Mouse (Mus musculus) mesoderm, embryonic 11.5 days (tissue): ENCODE results near the gene Slc38a2.
A peak's percentile ranks its signal among the peaks of the same experiment; 100 is the strongest.

Experiments
- DNase-seq: peaks from one replicate; pipeline ENCODE4 v3.0.0-alpha.2; 2012; ENCODE audit warnings: low read depth, low spot score

Slc38a2 gene

GRCm38 (mm10) chr15:96720146-96720545 lies 20.6 kb upstream of the Slc38a2 start:
- DNase-seq = no peak

- DNase-seq = no peak
These were observed 18.9 kb upstream of the Slc38a2 start for GRCm38 (mm10) chr15:96718466-96718865.

- no peak for DNase-seq
These were observed 17.7 kb upstream of the Slc38a2 start for GRCm38 (mm10) chr15:96717181-96717580.

DNA sequence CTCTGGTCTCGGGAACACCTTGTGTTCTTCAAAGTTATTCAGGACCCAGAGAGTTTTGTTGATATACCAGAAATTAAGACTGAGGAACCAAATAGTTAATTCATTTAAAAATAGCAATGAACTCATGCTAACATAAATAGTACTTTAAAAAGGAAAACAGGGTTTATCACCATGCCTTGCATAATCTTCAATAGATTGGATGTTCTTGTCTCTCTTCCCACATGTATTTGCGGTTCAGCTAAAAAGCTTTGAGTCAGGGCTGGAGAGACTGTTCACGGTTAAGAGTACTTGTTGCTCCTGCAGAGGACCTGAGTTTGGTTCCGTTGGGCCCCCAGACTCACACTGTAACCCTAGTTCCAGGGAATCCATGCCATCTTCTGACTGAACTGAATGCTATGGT lies 16.8 kb upstream of the Slc38a2 start:
- no peak for DNase-seq

GRCm38 (mm10) chr15:96715692-96716080 lies 16.2 kb upstream of the Slc38a2 start:
- DNase-seq = no peak

GRCm38 (mm10) chr15:96715079-96715691 lies 15.7 kb upstream of the Slc38a2 start:
- DNase-seq = no peak

DNA sequence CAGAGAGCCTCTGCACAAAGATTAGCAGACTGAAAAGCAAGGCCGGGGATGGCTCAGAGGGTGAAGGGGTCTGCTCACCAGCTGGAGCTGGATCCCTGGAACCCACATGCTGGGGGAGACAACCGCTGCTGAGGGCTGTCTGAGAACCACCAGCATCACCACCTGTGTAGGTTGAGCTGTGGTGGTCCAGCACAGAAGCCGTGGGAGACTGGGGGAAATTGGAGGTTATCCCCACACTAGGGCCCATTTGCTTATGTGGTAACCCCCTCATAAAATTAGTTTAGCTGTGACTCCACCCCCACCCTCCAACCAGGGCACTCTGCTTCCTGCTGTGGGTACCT lies 15.1 kb upstream of the Slc38a2 start:
- DNase-seq = no peak

DNA sequence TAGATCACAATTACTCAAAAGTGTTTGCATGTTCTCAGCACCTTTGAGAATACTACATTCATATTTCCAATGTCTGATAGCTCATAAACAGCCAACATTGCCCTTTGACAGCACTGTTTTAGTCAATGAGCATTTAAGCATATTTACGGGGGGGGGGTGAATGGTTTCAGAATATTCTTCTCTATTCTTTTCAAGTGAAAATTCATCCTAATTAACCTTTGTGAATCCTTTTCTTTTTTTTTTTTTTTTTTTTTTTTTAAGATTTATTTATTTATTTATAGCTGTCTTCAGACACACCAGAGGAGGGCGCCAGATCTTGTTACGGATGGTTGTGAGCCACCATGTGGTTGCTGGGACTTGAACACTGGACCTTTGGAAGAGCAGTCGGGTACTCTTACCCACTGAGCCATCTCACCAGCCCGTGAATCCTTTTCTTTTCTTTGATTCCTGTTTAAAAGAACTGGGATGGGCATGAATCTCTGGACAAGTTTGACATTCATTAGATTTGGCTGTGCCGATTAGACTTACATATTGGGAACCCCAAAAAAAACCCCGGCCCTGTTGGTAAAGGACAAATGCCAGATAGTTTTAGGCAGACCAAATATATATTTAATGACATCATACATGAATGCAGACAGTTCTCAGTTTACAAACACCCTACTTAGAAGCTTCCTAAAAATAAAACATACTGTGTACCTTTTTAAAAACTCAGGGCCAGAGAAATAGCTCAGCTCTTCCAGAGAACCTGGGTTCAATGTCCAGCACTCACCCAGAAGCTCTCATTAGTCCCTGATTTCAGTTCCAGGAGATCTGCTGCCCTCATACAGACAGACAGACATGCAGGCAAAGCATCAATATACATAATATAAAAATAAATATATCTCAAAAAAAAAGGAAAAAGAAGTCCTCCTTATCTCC lies 14.5 kb upstream of the Slc38a2 start:
- no peak for DNase-seq

DNA sequence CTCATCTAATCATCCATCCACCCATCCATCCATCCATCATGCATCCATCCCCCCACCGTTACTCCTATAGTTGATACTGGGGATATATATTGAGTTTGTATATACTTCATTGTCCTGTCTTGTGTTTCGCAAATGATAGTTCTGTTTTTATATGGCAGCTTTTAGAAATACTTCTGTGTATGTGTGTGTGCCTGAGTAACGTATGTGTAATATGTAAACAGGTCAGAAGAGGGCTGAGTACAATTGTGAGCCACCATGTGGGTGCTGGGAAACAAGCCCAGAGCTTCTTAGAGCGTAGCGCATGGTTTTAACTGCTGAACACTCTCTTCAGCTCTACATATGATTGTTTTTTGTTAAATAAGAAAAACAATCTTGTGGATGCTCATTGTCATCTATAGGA lies 12.8 kb upstream of the Slc38a2 start:
- DNase-seq = no peak

DNA sequence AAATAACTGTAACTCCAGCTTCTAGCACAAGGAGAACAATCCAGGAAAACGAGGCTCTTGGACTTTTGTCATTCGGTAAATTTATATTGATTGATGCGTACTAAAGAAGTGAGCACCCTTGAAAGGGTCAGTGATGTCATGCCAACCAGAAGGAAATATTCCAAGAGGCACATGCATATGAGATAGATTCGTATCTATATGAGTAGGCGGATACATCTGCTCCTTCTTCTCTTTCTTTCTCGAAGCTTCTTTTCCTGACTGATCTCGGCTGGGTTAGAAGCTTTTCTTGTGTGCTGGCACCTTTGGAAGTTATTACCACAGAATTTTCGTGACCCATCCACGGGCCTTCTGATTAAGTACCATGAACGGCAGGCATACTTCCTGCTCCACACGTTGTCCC lies 12.1 kb upstream of the Slc38a2 start:
- DNase-seq = no peak

DNA sequence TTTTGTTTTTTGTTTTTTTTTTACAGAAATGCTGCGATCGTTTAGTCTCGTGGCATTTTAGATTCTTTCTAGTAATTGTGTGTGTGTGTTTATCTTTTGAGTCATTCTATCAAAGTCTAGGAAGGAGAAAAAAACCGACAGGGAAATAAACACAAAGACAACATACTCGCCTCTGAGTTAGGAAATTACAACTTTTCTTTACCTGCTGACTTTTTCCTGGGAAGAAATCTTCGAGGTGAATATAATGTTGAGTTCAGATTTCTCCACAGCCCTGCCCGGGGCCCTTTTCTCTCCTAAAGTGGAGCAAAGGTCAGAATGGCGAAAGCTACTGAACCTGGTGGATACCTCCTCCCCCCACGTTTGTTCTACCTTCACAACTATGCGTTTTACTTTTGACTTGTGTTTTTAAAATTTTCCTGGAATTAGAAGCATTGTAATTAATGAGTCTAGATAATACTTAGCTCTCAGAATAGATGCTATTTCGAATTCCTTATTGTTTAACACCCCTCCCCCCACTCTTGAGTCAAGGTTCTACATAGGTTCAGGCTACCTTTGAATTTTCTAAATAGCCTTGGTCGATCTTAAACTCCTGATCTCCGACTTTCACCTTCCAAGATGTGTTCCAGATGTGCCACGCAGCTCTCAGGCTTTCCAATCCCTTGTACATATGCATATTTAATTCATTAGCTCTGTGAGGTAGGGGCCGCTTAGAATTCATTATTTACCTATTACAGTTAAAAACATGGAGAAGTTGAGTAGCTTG lies 11.0 kb upstream of the Slc38a2 start:
- DNase-seq = no peak

DNA sequence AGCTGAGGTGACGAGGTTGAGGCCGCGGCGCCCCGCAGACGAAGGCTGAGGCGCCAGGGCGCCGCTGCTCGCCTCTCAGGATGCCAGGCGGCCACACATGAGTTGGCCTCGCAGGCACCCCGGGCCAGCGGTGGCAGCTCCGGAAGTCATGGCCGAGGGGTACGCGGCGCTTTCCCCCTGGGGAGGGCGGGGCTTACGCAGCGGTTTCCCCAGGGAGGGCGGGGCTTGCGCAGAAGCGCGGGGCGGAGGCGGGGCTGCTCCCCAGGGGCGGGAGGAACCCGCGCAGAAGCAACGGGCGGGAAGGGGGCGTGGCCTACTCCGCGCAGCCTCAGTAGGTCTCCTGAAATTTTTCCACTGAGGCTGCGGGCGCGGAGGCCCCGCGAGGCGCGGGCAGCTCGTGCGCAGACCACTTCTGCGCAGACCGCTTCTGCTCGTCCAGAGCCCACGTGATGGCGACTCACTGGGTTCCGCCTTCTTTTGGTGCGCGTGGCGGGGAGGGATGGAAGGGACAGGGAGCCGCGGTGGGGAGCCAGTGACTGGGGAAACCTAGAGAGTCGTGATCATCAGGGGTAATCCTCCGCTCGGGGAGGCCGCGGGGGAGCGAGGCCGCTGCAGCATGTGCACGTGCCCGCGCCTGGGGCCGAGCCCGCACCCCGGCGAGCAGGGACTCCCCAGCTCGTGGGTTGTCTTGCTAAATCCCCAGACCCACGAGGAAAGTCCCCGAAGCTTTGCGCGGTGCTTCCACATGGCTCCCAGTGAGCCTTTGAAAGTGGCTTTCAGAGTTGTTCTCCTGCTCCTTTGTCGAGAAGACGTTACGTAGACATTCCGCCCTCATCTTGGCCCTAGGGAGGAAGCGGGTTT lies 10.2 kb upstream of the Slc38a2 start:
- DNase-seq = peak; percentile 99

DNA sequence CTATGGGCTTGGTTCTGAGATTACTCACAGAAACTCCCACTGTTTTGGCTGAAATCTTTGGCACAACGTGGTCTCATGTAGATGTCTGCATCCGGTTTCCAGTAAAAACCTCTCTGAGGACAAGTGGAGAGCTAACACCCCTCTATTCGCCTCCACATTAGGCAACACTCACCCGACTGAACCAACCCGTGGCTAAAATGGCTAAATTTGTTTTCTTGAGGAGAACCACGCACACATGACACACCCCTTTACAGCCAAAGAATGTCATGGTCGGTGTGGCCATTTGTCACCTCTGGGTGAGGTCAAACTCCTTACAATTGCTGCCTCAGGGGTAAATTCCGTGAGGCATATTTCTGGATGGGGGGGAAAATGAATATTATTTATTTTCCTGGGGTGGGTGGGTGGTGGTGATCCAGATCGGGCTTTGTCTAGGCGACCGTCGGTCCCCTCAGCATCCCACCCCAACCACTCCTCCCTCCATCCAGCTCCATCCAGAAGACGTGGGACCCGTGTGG lies 9.5 kb upstream of the Slc38a2 start:
- DNase-seq = no peak

DNA sequence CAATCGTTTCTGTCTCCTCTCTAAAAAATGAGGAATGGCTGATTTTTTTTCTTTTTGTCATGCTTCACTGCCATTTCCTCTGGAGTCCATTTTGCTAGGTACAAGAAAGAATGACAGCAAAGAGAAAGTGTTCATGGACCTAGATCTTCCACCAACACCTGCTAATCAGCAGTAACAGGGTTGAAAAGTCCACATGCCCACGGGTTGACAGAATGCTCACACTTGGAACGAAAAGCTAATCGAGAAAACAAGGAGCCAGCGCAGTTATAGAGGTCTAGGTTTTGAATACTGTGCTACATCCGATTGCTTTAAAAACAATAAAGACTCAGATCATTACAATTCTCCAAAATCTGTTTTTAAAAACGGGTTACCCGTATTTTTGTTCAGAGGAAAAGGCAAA lies 8.9 kb upstream of the Slc38a2 start:
- no peak for DNase-seq

DNA sequence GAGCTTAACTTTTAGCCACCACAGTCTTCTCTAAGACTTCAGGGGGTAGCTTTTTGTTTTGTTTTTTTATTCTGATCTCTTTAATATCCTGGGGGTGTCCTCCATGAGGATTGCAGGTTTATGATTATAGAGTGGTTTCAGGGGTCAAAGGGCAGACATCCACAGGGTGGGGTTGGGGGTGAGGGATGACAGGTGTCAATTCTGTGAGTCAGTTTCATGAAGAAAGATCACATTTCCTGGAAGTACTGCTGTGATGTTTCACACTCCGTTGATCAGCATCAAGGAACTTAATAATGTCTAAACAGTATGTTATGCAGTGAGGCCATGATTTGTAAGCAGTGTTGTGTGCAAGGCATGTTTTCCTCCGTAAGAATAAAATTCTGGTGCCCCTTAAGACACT lies 8.4 kb upstream of the Slc38a2 start:
- no peak for DNase-seq

DNA sequence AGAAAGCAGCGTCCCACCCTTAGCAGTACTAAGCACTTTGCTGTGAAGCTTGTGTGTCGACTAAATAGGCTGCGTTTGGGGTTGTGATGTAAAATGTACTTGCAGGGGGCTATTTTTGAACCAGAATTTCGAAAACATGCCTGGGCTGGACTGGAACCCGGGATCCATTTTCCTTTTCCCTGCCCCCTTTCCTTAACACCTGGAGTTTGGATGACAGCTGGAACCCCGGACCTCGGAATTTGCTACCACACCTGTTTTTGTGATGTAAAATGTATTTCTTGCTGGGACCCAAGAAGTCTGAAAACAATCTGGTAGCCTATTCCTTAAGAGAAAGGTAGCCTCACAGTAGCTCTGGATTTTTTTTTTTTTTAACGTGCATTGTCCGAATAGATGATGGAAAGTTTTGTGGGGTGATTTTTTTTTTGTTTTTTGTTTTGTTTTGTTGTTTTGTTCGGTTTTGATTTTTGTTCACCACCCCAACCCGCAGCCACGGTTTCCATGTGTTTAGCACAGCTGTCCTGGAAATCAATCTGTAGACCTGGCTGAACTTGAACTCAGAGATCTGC lies 3.0 kb upstream of the Slc38a2 start:
- DNase-seq = no peak

- DNase-seq = no peak
These were observed 1.2 kb upstream of the Slc38a2 start for GRCm38 (mm10) chr15:96700766-96701165.

GRCm38 (mm10) chr15:96698658-96699448 lies 677 bp downstream of the Slc38a2 start:
- peak; percentile 92 for DNase-seq

GRCm38 (mm10) chr15:96697901-96698657 lies 1.5 kb downstream of the Slc38a2 start:
- no peak for DNase-seq
